Mouse (Mus musculus): Measurements from ENCODE around the gene Daam2.

DNA sequence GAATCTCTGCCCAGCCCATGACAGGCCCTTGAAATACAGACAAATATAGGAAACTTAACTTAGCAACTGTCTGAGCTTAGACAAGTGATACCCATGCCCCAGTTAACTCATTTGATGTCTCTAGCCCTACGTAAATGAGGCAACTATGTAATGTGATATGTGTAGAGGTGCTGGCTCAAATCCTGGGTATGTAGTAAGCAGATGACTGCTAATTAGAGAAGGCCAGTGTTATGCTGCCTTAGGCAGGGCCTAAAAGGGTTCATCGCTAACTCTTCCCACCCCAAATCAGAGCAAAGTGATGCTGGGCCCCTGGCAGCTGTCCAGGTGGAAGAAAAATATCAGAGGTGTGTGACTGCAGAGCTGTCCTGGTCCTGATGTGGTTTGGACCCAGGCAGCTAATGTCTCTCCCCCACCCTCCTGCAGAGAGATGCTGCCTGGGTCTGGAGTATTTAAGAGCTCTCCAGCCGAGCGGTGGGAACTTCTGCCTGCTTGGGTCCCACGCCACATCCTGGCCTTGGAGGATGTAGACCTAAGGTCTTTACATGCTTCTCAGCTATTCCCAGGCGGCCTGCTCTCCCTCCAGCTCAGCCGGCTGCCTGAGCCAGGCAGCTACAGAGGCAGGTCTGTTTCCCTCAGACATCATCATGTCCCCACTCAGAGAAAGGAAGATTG is 44.4 kb downstream of the Daam2 start:
- TF ChIP-seq CTCF (IDR thresholded peaks at IDR 0.05; ENCODE audit: low read depth): no peak
- no peak for TF ChIP-seq EP300 (optimal IDR thresholded peaks at IDR 0.05)

Measured in stomach, postnatal 0 days (tissue).